Mouse (Mus musculus) liver, embryonic 14.5 days (tissue): ENCODE results near the gene Opn3.

Experiments
- CTCF ChIP-seq: IDR thresholded peaks from 2 replicates; pipeline ENCODE4 v1.5.1; 2016; ENCODE audit warnings: antibody characterized with exemption, low read depth, control low read depth
- EP300 ChIP-seq: IDR thresholded peaks from 2 replicates; pipeline ENCODE4 v1.6.1; 2016; ENCODE audit warnings: antibody characterized with exemption, low read depth

- TF ChIP-seq EP300 (no peak), CTCF (no peak)
Observed at GRCm38 (mm10) chr1:175693429-175693960, 919 bp upstream of the Opn3 start.
